Mouse (Mus musculus) forebrain, embryonic 16.5 days (tissue): ENCODE measurements around the gene Tmx1. TPM values are rescaled to one million over a fixed set of nuclear protein-coding genes. Genes with fewer than 3 reads are reported as not detected.
A peak's percentile ranks its signal among the peaks of the same experiment; 100 is the strongest.

Experiments
- ATAC-seq: fragments of 200-750 bp; cut with Nextera tagmentation; 2 replicates; pipeline ENCODE4 v1.8.0; 2017; ENCODE audit warnings: mild to moderate bottlenecking, moderate library complexity
- H3K27ac ChIP-seq: fragments of 300-500 bp; sonication (generic); 2 replicates; pipeline ENCODE4 v1.5.1; 2014; ENCODE audit warnings: low read length, control low read depth
- H3K27me3 ChIP-seq: fragments of 300-500 bp; sonication (generic); replicated peaks from 2 replicates; pipeline ENCODE4 v1.6.1; 2014; ENCODE audit warnings: low read length; ENCODE audit not compliant: control insufficient read depth, insufficient read depth
- H3K36me3 ChIP-seq: fragments of 300-500 bp; sonication (generic); 2 replicates; pipeline ENCODE4 v1.6.1; 2014; ENCODE audit not compliant: control insufficient read depth, insufficient read depth
- H3K4me1 ChIP-seq: fragments of 300-500 bp; sonication (generic); replicated peaks from 2 replicates; pipeline ENCODE4 v1.6.1; 2014; ENCODE audit warnings: low read length; ENCODE audit not compliant: control insufficient read depth, insufficient read depth
- H3K4me2 ChIP-seq: fragments of 300-500 bp; sonication (generic); 2 replicates; pipeline ENCODE4 v1.6.1; 2014; ENCODE audit warnings: mild to moderate bottlenecking, low read length, control low read depth
- H3K4me3 ChIP-seq: fragments of 300-500 bp; sonication (generic); replicated peaks from 2 replicates; pipeline ENCODE4 v1.5.1; 2014; ENCODE audit warnings: mild to moderate bottlenecking, low read length, control low read depth
- H3K9ac ChIP-seq: fragments of 300-500 bp; sonication (generic); replicated peaks from 2 replicates; pipeline ENCODE4 v1.6.1; 2014; ENCODE audit warnings: low read depth, low read length, control low read depth
- H3K9me3 ChIP-seq: fragments of 300-500 bp; sonication (generic); 2 replicates; pipeline ENCODE4 v1.6.1; 2016; ENCODE audit warnings: low read length; ENCODE audit not compliant: control insufficient read depth
- WGBS: fragments of 180-500 bp; shearing (Covaris S2); extraction: QIAGEN DNeasy Blood & Tissue Kit; methylation state at CpG from one replicate; pipeline ENCODE4 v1.1.7; 2014; 5-methylcytosine and 5-hydroxymethylcytosine counted together
- polyA plus RNA-seq: library from polyadenylated mRNA; unstranded; fragments of >200 nt; fragmentation: Nextera tagmentation; extraction: Ambion mirVana; gene quantifications from 2 replicates; pipeline ENCODE4 v1.2.1, GENCODE M21; 2015

The Tmx1 gene
- polyA plus RNA-seq, 1 experiment from 2014 or later = 128 TPM

GRCm38 (mm10) chr12:70430307-70430950, 22.5 kb upstream of the Tmx1 start:
- H3K4me2 ChIP-seq = no peak overlapping the region
- no peaks in the 10 kb centered on the region for H3K27me3 ChIP-seq

GRCm38 (mm10) chr12:70431428-70431827, 21.5 kb upstream of the Tmx1 start:
- H3K9me3 ChIP-seq = no peaks in the 10 kb centered on the region
- peak; percentile 90 for ATAC-seq
- no peaks in the 10 kb centered on the region for H3K27me3 ChIP-seq
- peaks cover 11% of the 10 kb centered on the region for H3K4me1 ChIP-seq
- WGBS = 22% methylated on average over 5 of the region's 5 CpGs
- H3K4me2 ChIP-seq = no peak overlapping the region
- no peak overlapping the region for H3K9ac ChIP-seq
- H3K36me3 ChIP-seq = no peaks in the 10 kb centered on the region
- H3K27ac ChIP-seq = peak overlapping the region; percentile 63
- no peak overlapping the region for H3K4me3 ChIP-seq

More at GRCm38 (mm10) chr12:70430307-70430950, 22.5 kb upstream of the Tmx1 start:
- no peak overlapping the region for H3K9ac ChIP-seq
- H3K4me1 ChIP-seq = peaks cover 11% of the 10 kb centered on the region
- no peaks in the 10 kb centered on the region for H3K36me3 ChIP-seq
- no peak overlapping the region for H3K4me3 ChIP-seq
- peak; percentile 46 for ATAC-seq
- WGBS = 30% methylated on average over 8 of the region's 8 CpGs
- no peaks in the 10 kb centered on the region for H3K9me3 ChIP-seq
- peak overlapping the region; percentile 11; the same call in 1 of the 2 replicates for H3K27ac ChIP-seq

- H3K9me3 ChIP-seq = no peaks in the 10 kb centered on the region
- ATAC-seq = no peak
These were observed 2.9 kb upstream of the Tmx1 start for GRCm38 (mm10) chr12:70449961-70450360.

GRCm38 (mm10) chr12:70451533-70451932, 1.4 kb upstream of the Tmx1 start:
- Histone ChIP-seq H3K27me3 (no peaks in the 10 kb centered on the region), H3K4me2 (no peak overlapping the region), H3K4me1 (peaks cover 19% of the 10 kb centered on the region), H3K9me3 (no peaks in the 10 kb centered on the region), H3K9ac (no peak overlapping the region), H3K4me3 (no peak overlapping the region), H3K36me3 (no peaks in the 10 kb centered on the region), H3K27ac (no peak overlapping the region)
- WGBS = 89% methylated on average over 3 of the region's 3 CpGs
- ATAC-seq = no peak

More at GRCm38 (mm10) chr12:70449961-70450360, 2.9 kb upstream of the Tmx1 start:
- Histone ChIP-seq H3K27ac (no peak overlapping the region), H3K9ac (no peak overlapping the region), H3K4me1 (peaks cover 16% of the 10 kb centered on the region), H3K4me2 (no peak overlapping the region), H3K36me3 (no peaks in the 10 kb centered on the region), H3K4me3 (no peak overlapping the region), H3K27me3 (no peaks in the 10 kb centered on the region)

GRCm38 (mm10) chr12:70452143-70452542, 752 bp upstream of the Tmx1 start:
- H3K4me2 ChIP-seq = peak overlapping the region; percentile 64
- WGBS = 90% methylated on average over 2 of the region's 2 CpGs
- H3K9me3 ChIP-seq = no peaks in the 10 kb centered on the region
- no peak overlapping the region; the same call in 1 of the 2 replicates for H3K4me3 ChIP-seq
- ATAC-seq = no peak
- H3K27me3 ChIP-seq = no peaks in the 10 kb centered on the region
- no peak overlapping the region for H3K9ac ChIP-seq
- no peak overlapping the region for H3K27ac ChIP-seq
- 0 out of 2 replicates have a peak, but pooled peaks cover 3% of the 10 kb centered on the region for H3K36me3 ChIP-seq
- peaks cover 19% of the 10 kb centered on the region for H3K4me1 ChIP-seq

GRCm38 (mm10) chr12:70455226-70455625, 2.3 kb downstream of the Tmx1 start:
- 91% methylated on average over 8 of the region's 8 CpGs for WGBS
- Histone ChIP-seq H3K4me3 (no peak overlapping the region), H3K9me3 (no peaks in the 10 kb centered on the region), H3K4me2 (no peak overlapping the region; the same call in 1 of the 2 replicates), H3K27ac (no peak overlapping the region), H3K36me3 (peaks cover 22% of the 10 kb centered on the region), H3K9ac (no peak overlapping the region), H3K4me1 (peaks cover 19% of the 10 kb centered on the region), H3K27me3 (no peaks in the 10 kb centered on the region)
- ATAC-seq = no peak

- no peak for ATAC-seq
- Histone ChIP-seq H3K4me3 (no peak overlapping the region), H3K4me1 (peaks cover 5% of the 10 kb centered on the region), H3K36me3 (peaks cover 29% of the 10 kb centered on the region), H3K27me3 (no peaks in the 10 kb centered on the region), H3K9me3 (no peaks in the 10 kb centered on the region), H3K9ac (no peak overlapping the region), H3K27ac (no peak overlapping the region), H3K4me2 (no peak overlapping the region)
- WGBS = 96% methylated on average over 1 of the region's 1 CpGs
These were observed 6.7 kb downstream of the Tmx1 start for GRCm38 (mm10) chr12:70459546-70459945.

- ATAC-seq = no peak
- Histone ChIP-seq H3K27ac (no peak overlapping the region), H3K4me1 (no peaks in the 10 kb centered on the region), H3K36me3 (peaks cover 29% of the 10 kb centered on the region), H3K27me3 (no peaks in the 10 kb centered on the region), H3K9ac (no peak overlapping the region), H3K4me3 (no peak overlapping the region), H3K9me3 (no peaks in the 10 kb centered on the region), H3K4me2 (no peak overlapping the region)
- WGBS = 86% methylated on average over 4 of the region's 4 CpGs
These were observed 11.1 kb downstream of the Tmx1 start for GRCm38 (mm10) chr12:70464016-70464415.

GRCm38 (mm10) chr12:70475336-70475735, 22.4 kb downstream of the Tmx1 start:
- Histone ChIP-seq H3K27me3 (no peaks in the 10 kb centered on the region), H3K4me2 (no peak overlapping the region), H3K4me3 (no peak overlapping the region), H3K36me3 (no peaks in the 10 kb centered on the region), H3K9ac (no peak overlapping the region), H3K27ac (no peak overlapping the region), H3K4me1 (no peaks in the 10 kb centered on the region), H3K9me3 (peaks cover 6% of the 10 kb centered on the region; the same call in 1 of the 2 replicates)
- no peak for ATAC-seq
- WGBS = 89% methylated on average over 3 of the region's 3 CpGs
